Mouse (Mus musculus): ENCODE measurements around the gene Clasp2. TPM values are rescaled to one million over a fixed set of nuclear protein-coding genes. Genes with fewer than 3 reads are reported as not detected.

The Clasp2 gene
- polyA plus RNA-seq, 2 experiments: 4.7 to 8.8 TPM

DNA sequence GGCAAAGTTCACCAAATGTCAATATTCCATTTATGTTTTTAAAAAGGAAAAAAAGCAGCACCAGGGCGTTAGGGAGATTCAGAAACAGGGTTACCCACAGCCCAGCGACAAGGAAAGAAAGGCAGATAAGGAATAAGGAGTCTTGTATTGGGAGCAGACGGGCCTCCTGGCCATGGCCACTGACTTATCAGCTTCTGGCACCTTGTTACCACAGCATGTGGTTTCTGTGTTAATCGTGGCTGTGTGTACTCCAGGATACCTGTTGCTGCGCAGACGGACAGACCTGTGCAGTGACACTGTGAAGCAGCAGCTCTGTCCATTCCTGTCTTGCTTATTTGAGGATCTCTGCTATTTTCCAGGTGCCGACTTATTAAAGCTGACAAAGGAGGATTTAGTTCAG is 227.7 kb downstream of the Clasp2 start:
- Histone ChIP-seq H3K4me2 (ENCODE audit: low read depth) (peak overlapping the region; percentile 76), H3K27me3 (ENCODE audit: control insufficient read depth, insufficient read depth, low read length) (no peaks in the 10 kb centered on the region), H3K4me1 (replicated peaks; ENCODE audit: control insufficient read depth in 2 of 2, insufficient read depth in 2 of 2, low read length in 1 of 2) (peaks cover 30 to 40% of the 10 kb centered on the region in 2 experiments), H3K4me3 (ENCODE audit: insufficient read depth in 1 of 2, low read depth in 2 of 2, low read length in 2 of 2) (peak overlapping the region; percentile 69 to 79), H3K9ac (replicated peaks) (peak overlapping the region; percentile 88), H3K36me3 (replicated peaks; ENCODE audit: control insufficient read depth, insufficient read depth, low read depth) (peaks cover 73% of the 10 kb centered on the region), H3K9me3 (ENCODE audit: control insufficient read depth, low read length) (no peaks in the 10 kb centered on the region), H3K27ac (peak overlapping the region; percentile 99)
- ATAC-seq (ENCODE audit: insufficient read depth) (peak; percentile 98), DNase-seq (ENCODE audit: low read depth in 3 of 3, low spot score in 3 of 3) (peak; percentile 94 to 97 (median 95))
- 21% methylated on average over 7 of the region's 7 CpGs for WGBS (ENCODE audit: insufficient replicate concordance)
- no peak for TF ChIP-seq CTCF (IDR thresholded peaks at IDR 0.05; ENCODE audit: low read depth)
- TF ChIP-seq EP300 (IDR thresholded peaks at IDR 0.05; ENCODE audit: low read depth): peak; percentile 98

Other genes with a start within 250 kb of the Clasp2 start
- gene Pdcd6ip, start 33.2 kb upstream of the Clasp2 start, polyA plus RNA-seq (2012; rRNA removed): 16.4 and 23.4 TPM in 2 replicates
- 29.4 and 35.3 TPM in 2 replicates for gene Pdcd6ip, start 33.2 kb upstream of the Clasp2 start, polyA plus RNA-seq (2014; fragmentation: Nextera tagmentation; extraction: Ambion mirVana)
- gene Ubp1, start 189.5 kb downstream of the Clasp2 start, polyA plus RNA-seq (2012; rRNA removed): 58.6 and 72.6 TPM in 2 replicates
- gene Ubp1, start 189.5 kb downstream of the Clasp2 start, polyA plus RNA-seq (2014; fragmentation: Nextera tagmentation; extraction: Ambion mirVana): 46.0 and 55.4 TPM in 2 replicates

All from liver, embryonic 14.5 days (tissue).